Mouse (Mus musculus): ENCODE data around the gene Tubg2.
"Not testable (repeated sequence)": the region's sequence is repeated elsewhere in the genome, so short reads cannot be mapped to it uniquely, and the experiment has no call there.

Gene Tubg2

GRCm38 (mm10) chr11:101155728-101156371 is at the start of gene Tubg2:
Gene Tubg2 (plus strand): TSS chr11:101155907.
- in situ Hi-C loops (cut with MboI), result no loop called here

GRCm38 (mm10) chr11:101109351-101109750 is 46.4 kb upstream of the Tubg2 start:
- in situ Hi-C loops (cut with MboI), result no loop called here

- in situ Hi-C loops (cut with MboI), result no loop called here
Observed at GRCm38 (mm10) chr11:101110708-101111107, 45.0 kb upstream of the Tubg2 start.

- in situ Hi-C loops (cut with MboI), result no loop called here
Observed at GRCm38 (mm10) chr11:101111178-101111577, 44.5 kb upstream of the Tubg2 start.

- in situ Hi-C loops (cut with MboI), result no loop called here
Observed at GRCm38 (mm10) chr11:101112186-101112585, 43.5 kb upstream of the Tubg2 start.

- in situ Hi-C loops (cut with MboI), result no loop called here
Observed at GRCm38 (mm10) chr11:101115564-101115963, 40.1 kb upstream of the Tubg2 start.

- in situ Hi-C loops (cut with MboI), result no loop called here
Observed at GRCm38 (mm10) chr11:101118105-101118504, 37.6 kb upstream of the Tubg2 start.

GRCm38 (mm10) chr11:101119131-101119760 is 36.5 kb upstream of the Tubg2 start:
- in situ Hi-C loops (cut with MboI), result no loop called here

- in situ Hi-C loops (cut with MboI), result no loop called here
Observed at GRCm38 (mm10) chr11:101119761-101120544, 35.8 kb upstream of the Tubg2 start, which contains the start of the genes Retreg3 and Tubg1. Gene Retreg3 (minus strand): TSS chr11:101119893. Gene Tubg1 (plus strand): TSS chr11:101119938.

- in situ Hi-C loops (cut with MboI), result no loop called here
Observed at GRCm38 (mm10) chr11:101120545-101121188, 35.0 kb upstream of the Tubg2 start.

- in situ Hi-C loops (cut with MboI), result not testable (repeated sequence)
Observed at GRCm38 (mm10) chr11:101124494-101124893, 31.2 kb upstream of the Tubg2 start.

- in situ Hi-C loops (cut with MboI), result not testable (repeated sequence)
Observed at GRCm38 (mm10) chr11:101125008-101125407, 30.7 kb upstream of the Tubg2 start.

- in situ Hi-C loops (cut with MboI), result no loop called here
Observed at GRCm38 (mm10) chr11:101127075-101127474, 28.6 kb upstream of the Tubg2 start.

GRCm38 (mm10) chr11:101128996-101129577 is 26.6 kb upstream of the Tubg2 start:
- in situ Hi-C loops (cut with MboI), result no loop called here

GRCm38 (mm10) chr11:101130056-101130756 is 25.5 kb upstream of the Tubg2 start:
- in situ Hi-C loops (cut with MboI), result no loop called here

- in situ Hi-C loops (cut with MboI), result no loop called here
Observed at GRCm38 (mm10) chr11:101131187-101131586, 24.5 kb upstream of the Tubg2 start.

- in situ Hi-C loops (cut with MboI), result no loop called here
Observed at GRCm38 (mm10) chr11:101131701-101132100, 24.0 kb upstream of the Tubg2 start.

GRCm38 (mm10) chr11:101133037-101133436 is 22.7 kb upstream of the Tubg2 start:
- in situ Hi-C loops (cut with MboI), result no loop called here

GRCm38 (mm10) chr11:101134217-101134865 is 21.4 kb upstream of the Tubg2 start:
- in situ Hi-C loops (cut with MboI), result no loop called here

- in situ Hi-C loops (cut with MboI), result no loop called here
Observed at GRCm38 (mm10) chr11:101137000-101137399, 18.7 kb upstream of the Tubg2 start.

Data from mature B cell (primary cell).